Mouse (Mus musculus): ENCODE measurements around the gene Ssty1. TPM values are rescaled to one million over a fixed set of nuclear protein-coding genes. Genes with fewer than 3 reads are reported as not detected.
"Not testable (repeated sequence)": the region's sequence is repeated elsewhere in the genome, so short reads cannot be mapped to it uniquely, and the experiment has no call there.

The Ssty1 gene
- polyA plus RNA-seq (2015; fragmentation: Nextera tagmentation; extraction: Ambion mirVana) = not detected in 2 replicates

GRCm38 (mm10) chrY:18088816-18089215 lies at the start of gene Ssty1:
TSS of gene Ssty1 (plus strand) at chrY:18089116.
- not testable (repeated sequence) for H3K4me3 ChIP-seq; H3K36me3 ChIP-seq; H3K9me3 ChIP-seq; H3K27me3 ChIP-seq (replicated peaks); H3K4me2 ChIP-seq; H3K27ac ChIP-seq (replicated peaks); ATAC-seq (ENCODE audit: extremely low read depth, insufficient number of reproducible peaks, low FRiP score, low TSS enrichment); H3K4me1 ChIP-seq; H3K9ac ChIP-seq

- H3K9ac ChIP-seq; H3K4me1 ChIP-seq; H3K27ac ChIP-seq (replicated peaks); H3K9me3 ChIP-seq; H3K4me3 ChIP-seq; ATAC-seq (ENCODE audit: extremely low read depth, insufficient number of reproducible peaks, low FRiP score, low TSS enrichment); H3K36me3 ChIP-seq; H3K27me3 ChIP-seq (replicated peaks); H3K4me2 ChIP-seq: not testable (repeated sequence)
- WGBS = no CpG with 5 or more reads among the region's 3 CpGs
These were observed 27.2 kb upstream of the Ssty1 start, which contains the start of gene Gm21764 for GRCm38 (mm10) chrY:18061712-18062111. TSS of gene Gm21764 (minus strand) at chrY:18061812.

Other genes with a start within 250 kb of the Ssty1 start
- not detected in 2 replicates for gene Gm21904, start 242.8 kb upstream of the Ssty1 start, polyA plus RNA-seq (2015; fragmentation: Nextera tagmentation; extraction: Ambion mirVana)
- not detected in 2 replicates for gene Gm20772, start 214.4 kb upstream of the Ssty1 start, polyA plus RNA-seq (2015; fragmentation: Nextera tagmentation; extraction: Ambion mirVana)
- gene Gm20831, start 214.4 kb upstream of the Ssty1 start, polyA plus RNA-seq (2015; fragmentation: Nextera tagmentation; extraction: Ambion mirVana) = not detected in 2 replicates
- not detected in 2 replicates for gene Srsy, start 151.8 kb upstream of the Ssty1 start, polyA plus RNA-seq (2015; fragmentation: Nextera tagmentation; extraction: Ambion mirVana)
- gene Gm21764, start 27.3 kb upstream of the Ssty1 start, polyA plus RNA-seq (2015; fragmentation: Nextera tagmentation; extraction: Ambion mirVana) = not detected in 2 replicates

Measured in heart, embryonic 13.5 days (tissue).